Mouse (Mus musculus): ENCODE results near the gene Mrtfb.

DNA sequence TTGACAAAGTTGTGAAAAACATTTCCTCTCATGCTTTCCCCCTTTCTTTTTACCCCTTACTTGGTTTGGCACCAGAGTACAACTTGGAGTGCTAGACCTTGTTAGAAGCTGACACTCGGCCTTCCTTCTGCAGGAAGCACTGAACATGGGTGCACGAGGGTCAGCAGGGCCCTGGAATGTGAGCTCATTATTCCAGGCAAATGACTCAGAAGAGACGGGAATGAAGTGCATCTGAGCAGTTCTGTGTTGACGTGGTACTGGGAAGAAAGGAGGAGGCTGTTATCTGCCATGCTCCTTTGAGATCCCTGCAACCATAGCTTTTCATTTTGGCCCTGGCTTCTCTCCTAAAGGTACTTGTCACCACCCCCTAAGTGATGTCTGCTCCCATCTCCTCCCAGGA is 10.6 kb upstream of the Mrtfb start:
- no peak for TF ChIP-seq CTCF (IDR thresholded peaks at IDR 0.05; ENCODE audit: control insufficient read depth, insufficient read depth, insufficient replicate concordance, low read depth, low read length)
- TF ChIP-seq POLR2A (IDR thresholded peaks at IDR 0.05; ENCODE audit: control insufficient read depth, low read depth, low read length): no peak
